Mouse (Mus musculus) intestine, embryonic 16.5 days (tissue): Measurements from ENCODE around the gene Nsmce4a. TPM values are rescaled to one million over a fixed set of nuclear protein-coding genes. Genes with fewer than 3 reads are reported as not detected.

Experiments used
- ATAC-seq: fragments of 200-750 bp; cut with Nextera tagmentation; 2 replicates; pipeline ENCODE4 v1.8.0; 2017; ENCODE audit warnings: moderate TSS enrichment, moderate library complexity
- H3K27ac ChIP-seq: fragments of 300-500 bp; sonication (generic); 2 replicates; pipeline ENCODE4 v1.5.1; 2014; ENCODE audit warnings: mild to moderate bottlenecking, low read length
- H3K27me3 ChIP-seq: fragments of 300-500 bp; sonication (generic); replicated peaks from 2 replicates; pipeline ENCODE4 v1.6.1; 2014; ENCODE audit warnings: low read length, control low read depth, mixed read lengths; ENCODE audit not compliant: control insufficient read depth, insufficient read depth
- H3K36me3 ChIP-seq: fragments of 300-500 bp; sonication (generic); 2 replicates; pipeline ENCODE4 v1.6.1; 2014; ENCODE audit warnings: low read length, control low read depth; ENCODE audit not compliant: control insufficient read depth, insufficient read depth
- H3K4me1 ChIP-seq: fragments of 300-500 bp; sonication (generic); 2 replicates; pipeline ENCODE4 v1.6.1; 2014; ENCODE audit warnings: low read length, control low read depth, mixed read lengths; ENCODE audit not compliant: control insufficient read depth, insufficient read depth
- H3K4me2 ChIP-seq: fragments of 300-500 bp; sonication (generic); 2 replicates; pipeline ENCODE4 v1.6.1; 2014; ENCODE audit warnings: low read depth, low read length, control low read depth
- H3K4me3 ChIP-seq: fragments of 300-500 bp; sonication (generic); 2 replicates; pipeline ENCODE4 v1.5.1; 2014; ENCODE audit warnings: mild to moderate bottlenecking, low read length
- H3K9ac ChIP-seq: fragments of 300-500 bp; sonication (generic); 2 replicates; pipeline ENCODE4 v1.6.1; 2014; ENCODE audit warnings: low read depth, low read length
- H3K9me3 ChIP-seq: fragments of 300-500 bp; sonication (generic); 2 replicates; pipeline ENCODE4 v1.6.1; 2016; ENCODE audit warnings: low read length, control low read depth; ENCODE audit not compliant: control insufficient read depth
- WGBS: fragments of 180-500 bp; shearing (Covaris S2); extraction: QIAGEN DNeasy Blood & Tissue Kit; methylation state at CpG from one replicate; pipeline ENCODE4 v1.1.7; 2014; 5-methylcytosine and 5-hydroxymethylcytosine counted together
- polyA plus RNA-seq: library from polyadenylated mRNA; unstranded; fragments of >200 nt; fragmentation: Nextera tagmentation; extraction: Ambion mirVana; gene quantifications from 2 replicates; pipeline ENCODE4 v1.2.1, GENCODE M21; 2015

Gene Nsmce4a
- 86.1 and 108 TPM in 2 replicates for polyA plus RNA-seq

- no peak within 1 kb of the TSS for H3K27ac ChIP-seq
Observed at GRCm38 (mm10) chr7:130572821-130573220, at the start of gene Nsmce4a. Nsmce4a (minus strand) TSS chr7:130573118.

GRCm38 (mm10) chr7:130622359-130622758, 49.4 kb upstream of the Nsmce4a start:
- Histone ChIP-seq H3K4me1 (no peaks in the 10 kb centered on the region), H3K27ac (no peak overlapping the region), H3K4me2 (no peak overlapping the region), H3K36me3 (no peaks in the 10 kb centered on the region), H3K9ac (no peak overlapping the region), H3K4me3 (no peak overlapping the region), H3K27me3 (no peaks in the 10 kb centered on the region), H3K9me3 (no peaks in the 10 kb centered on the region)
- WGBS, result 72% methylated on average over 4 of the region's 4 CpGs
- ATAC-seq, result no peak

More at GRCm38 (mm10) chr7:130572821-130573220, at the start of gene Nsmce4a:
- WGBS, result 84% methylated on average over 8 of the region's 11 CpGs
- Histone ChIP-seq H3K9me3 (no peaks in the 10 kb centered on the region), H3K9ac (no peak within 1 kb of the TSS), H3K4me1 (peaks cover 17% of the 10 kb centered on the region), H3K36me3 (no peaks in the 10 kb centered on the region), H3K27me3 (no peaks in the 10 kb centered on the region), H3K4me3 (no peak within 1 kb of the TSS), H3K4me2 (no peak within 1 kb of the TSS)
- no peak for ATAC-seq

GRCm38 (mm10) chr7:130621953-130622352, 49.0 kb upstream of the Nsmce4a start:
- no peak for ATAC-seq
- no peaks in the 10 kb centered on the region for H3K9me3 ChIP-seq
- H3K9ac ChIP-seq, result no peak overlapping the region
- H3K27me3 ChIP-seq, result no peaks in the 10 kb centered on the region
- H3K27ac ChIP-seq, result no peak overlapping the region
- 53% methylated on average over 3 of the region's 3 CpGs for WGBS
- H3K4me2 ChIP-seq, result no peak overlapping the region
- no peak overlapping the region for H3K4me3 ChIP-seq
- H3K36me3 ChIP-seq, result no peaks in the 10 kb centered on the region
- no peaks in the 10 kb centered on the region for H3K4me1 ChIP-seq

- no peaks in the 10 kb centered on the region for H3K36me3 ChIP-seq
- 92% methylated on average over 2 of the region's 2 CpGs for WGBS
- H3K4me1 ChIP-seq, result no peaks in the 10 kb centered on the region
Observed at GRCm38 (mm10) chr7:130621068-130621467, 48.1 kb upstream of the Nsmce4a start.

GRCm38 (mm10) chr7:130617591-130617990, 44.7 kb upstream of the Nsmce4a start:
- Histone ChIP-seq H3K4me2 (no peak overlapping the region), H3K27me3 (no peaks in the 10 kb centered on the region), H3K9me3 (no peaks in the 10 kb centered on the region), H3K4me3 (no peak overlapping the region), H3K4me1 (no peaks in the 10 kb centered on the region), H3K27ac (no peak overlapping the region), H3K9ac (no peak overlapping the region), H3K36me3 (no peaks in the 10 kb centered on the region)
- 93% methylated on average over 3 of the region's 3 CpGs for WGBS
- no peak for ATAC-seq

More at GRCm38 (mm10) chr7:130621068-130621467, 48.1 kb upstream of the Nsmce4a start:
- Histone ChIP-seq H3K27ac (no peak overlapping the region), H3K27me3 (no peaks in the 10 kb centered on the region), H3K9ac (no peak overlapping the region), H3K4me3 (no peak overlapping the region), H3K9me3 (no peaks in the 10 kb centered on the region), H3K4me2 (no peak overlapping the region)
- no peak for ATAC-seq

- H3K4me2 ChIP-seq, result no peak overlapping the region
- no peak overlapping the region for H3K4me3 ChIP-seq
- no peaks in the 10 kb centered on the region for H3K27me3 ChIP-seq
- WGBS, result 46% methylated on average over 4 of the region's 4 CpGs
- ATAC-seq, result no peak
- H3K9ac ChIP-seq, result no peak overlapping the region
- H3K36me3 ChIP-seq, result no peaks in the 10 kb centered on the region
- no peaks in the 10 kb centered on the region for H3K9me3 ChIP-seq
- H3K4me1 ChIP-seq, result no peaks in the 10 kb centered on the region
- H3K27ac ChIP-seq, result no peak overlapping the region
Observed at GRCm38 (mm10) chr7:130613973-130614372, 41.1 kb upstream of the Nsmce4a start.

GRCm38 (mm10) chr7:130606958-130607357, 34.0 kb upstream of the Nsmce4a start:
- 86% methylated on average over 4 of the region's 4 CpGs for WGBS
- Histone ChIP-seq H3K27me3 (no peaks in the 10 kb centered on the region), H3K4me3 (no peak overlapping the region), H3K9ac (no peak overlapping the region), H3K4me1 (no peaks in the 10 kb centered on the region), H3K4me2 (no peak overlapping the region), H3K9me3 (no peaks in the 10 kb centered on the region), H3K27ac (no peak overlapping the region), H3K36me3 (no peaks in the 10 kb centered on the region)
- ATAC-seq, result no peak

GRCm38 (mm10) chr7:130605111-130605510, 32.2 kb upstream of the Nsmce4a start:
- no peaks in the 10 kb centered on the region for H3K27me3 ChIP-seq
- no peaks in the 10 kb centered on the region for H3K4me1 ChIP-seq
- H3K4me2 ChIP-seq, result no peak overlapping the region
- no peak overlapping the region for H3K4me3 ChIP-seq
- ATAC-seq, result no peak
- no peak overlapping the region for H3K9ac ChIP-seq
- H3K36me3 ChIP-seq, result no peaks in the 10 kb centered on the region
- WGBS, result 27% methylated on average over 6 of the region's 6 CpGs
- H3K9me3 ChIP-seq, result no peaks in the 10 kb centered on the region
- no peak overlapping the region for H3K27ac ChIP-seq

GRCm38 (mm10) chr7:130604390-130604789, 31.5 kb upstream of the Nsmce4a start:
- no peak overlapping the region for H3K4me3 ChIP-seq
- H3K9ac ChIP-seq, result no peak overlapping the region
- H3K4me1 ChIP-seq, result no peaks in the 10 kb centered on the region
- no peak overlapping the region for H3K4me2 ChIP-seq
- H3K27ac ChIP-seq, result no peak overlapping the region
- no peak for ATAC-seq
- no peaks in the 10 kb centered on the region for H3K36me3 ChIP-seq
- no peaks in the 10 kb centered on the region for H3K27me3 ChIP-seq
- H3K9me3 ChIP-seq, result no peaks in the 10 kb centered on the region
- 74% methylated on average over 2 of the region's 2 CpGs for WGBS

GRCm38 (mm10) chr7:130603556-130603955, 30.6 kb upstream of the Nsmce4a start:
- 81% methylated on average over 5 of the region's 5 CpGs for WGBS
- Histone ChIP-seq H3K9me3 (no peaks in the 10 kb centered on the region), H3K27me3 (no peaks in the 10 kb centered on the region), H3K4me1 (no peaks in the 10 kb centered on the region), H3K4me2 (no peak overlapping the region), H3K27ac (no peak overlapping the region), H3K4me3 (no peak overlapping the region), H3K9ac (no peak overlapping the region), H3K36me3 (no peaks in the 10 kb centered on the region)
- no peak for ATAC-seq
